Mouse (Mus musculus): Measurements from ENCODE around the gene Chrna5. TPM values are rescaled to one million over a fixed set of nuclear protein-coding genes. Genes with fewer than 3 reads are reported as not detected.

Chrna5 gene
- total and polyA plus RNA-seq, 2 experiments from 2014 or later: 2.0 to 2.6 TPM

DNA sequence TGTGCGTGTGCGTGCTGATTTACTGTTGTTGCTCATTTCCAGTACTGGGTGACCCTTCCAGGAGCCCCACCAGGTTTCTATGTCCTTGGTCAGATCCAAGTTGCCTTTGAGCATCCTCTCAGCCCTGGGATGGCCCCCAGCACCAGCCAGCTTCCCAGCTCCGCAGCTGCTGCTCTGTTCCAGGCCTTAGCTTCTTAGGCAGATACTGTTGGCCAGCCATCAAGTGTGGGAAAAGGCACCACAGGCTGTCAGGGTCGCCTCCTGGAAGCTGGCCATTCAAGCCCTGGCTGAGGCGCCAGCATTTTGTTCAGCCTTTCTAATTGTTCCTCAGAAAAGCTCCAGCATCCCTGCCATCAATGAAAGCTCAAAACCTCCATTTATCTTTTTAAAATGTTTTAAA is 59.3 kb downstream of the Chrna5 start:
- H3K4me2 ChIP-seq (ENCODE audit: low read depth): no peak overlapping the region
- no peak overlapping the region for H3K9ac ChIP-seq
- no peak overlapping the region for H3K27ac ChIP-seq (ENCODE audit: low read depth, low read length)
- no peaks in the 10 kb centered on the region for H3K36me3 ChIP-seq (ENCODE audit: insufficient read depth)
- H3K27me3 ChIP-seq (ENCODE audit: insufficient read depth, low read length): no peaks in the 10 kb centered on the region
- DNase-seq (peak; percentile 64), ATAC-seq (peak; percentile 70)
- H3K9me3 ChIP-seq (ENCODE audit: low read length): no peaks in the 10 kb centered on the region
- no peaks in the 10 kb centered on the region for H3K4me1 ChIP-seq (ENCODE audit: insufficient read depth)
- TF ChIP-seq CTCF (IDR thresholded peaks at IDR 0.05; ENCODE audit: low read depth): no peak
- H3K4me3 ChIP-seq (ENCODE audit: low read depth, low read length): no peak overlapping the region
- WGBS: 45% methylated on average over 5 of the region's 5 CpGs

DNA sequence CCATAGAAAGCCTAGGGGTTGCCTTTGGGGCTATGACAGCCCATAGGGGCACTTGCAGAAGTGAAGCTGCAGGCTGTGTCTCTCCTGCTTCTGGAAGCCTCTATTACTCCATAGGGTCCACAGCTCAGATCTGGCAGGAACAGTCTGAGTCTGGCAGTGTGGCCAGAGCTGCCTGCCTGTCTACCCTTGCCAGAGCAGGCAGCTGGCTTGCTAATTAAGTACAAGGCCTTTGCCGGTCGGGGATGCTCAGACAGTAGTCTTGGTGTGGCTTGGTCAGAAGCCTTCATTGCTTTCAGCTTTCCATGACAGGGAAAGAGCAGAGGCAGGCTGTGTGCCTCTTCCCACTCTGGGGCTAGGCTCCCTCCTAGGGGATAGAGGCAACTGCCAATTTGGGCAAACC is 60.7 kb downstream of the Chrna5 start:
- Histone ChIP-seq H3K9me3 (ENCODE audit: low read length) (no peaks in the 10 kb centered on the region), H3K4me2 (ENCODE audit: low read depth) (no peak overlapping the region), H3K27me3 (ENCODE audit: insufficient read depth, low read length) (no peaks in the 10 kb centered on the region), H3K27ac (ENCODE audit: low read depth, low read length) (no peak overlapping the region), H3K4me1 (ENCODE audit: insufficient read depth) (no peaks in the 10 kb centered on the region), H3K4me3 (ENCODE audit: low read depth, low read length) (no peak overlapping the region), H3K36me3 (ENCODE audit: insufficient read depth) (no peaks in the 10 kb centered on the region), H3K9ac (no peak overlapping the region)
- WGBS: 38% methylated on average over 2 of the region's 2 CpGs
- DNase-seq (peak; percentile 57), ATAC-seq (peak; percentile 69)
- TF ChIP-seq CTCF (IDR thresholded peaks at IDR 0.05; ENCODE audit: low read depth): no peak

DNA sequence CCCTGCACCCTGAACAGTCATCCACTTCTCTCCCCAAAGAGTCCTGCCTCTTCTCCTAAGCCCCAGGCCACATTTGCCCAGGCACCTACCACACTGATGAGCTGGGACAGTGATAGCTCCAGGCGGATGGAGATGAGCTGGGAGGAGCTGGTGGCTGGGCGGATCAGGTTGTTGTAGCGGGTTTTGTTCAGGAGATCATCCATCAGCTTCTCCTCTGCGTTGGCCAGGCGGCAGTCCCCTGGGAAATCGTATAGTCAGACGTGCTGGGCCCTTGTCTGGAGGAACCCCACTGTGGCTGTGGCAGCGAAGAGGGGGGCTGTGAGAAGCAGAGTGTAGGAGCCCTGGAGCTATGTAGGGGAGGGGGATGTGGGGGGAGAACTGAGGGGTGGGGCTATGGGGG is 63.0 kb downstream of the Chrna5 start:
- Histone ChIP-seq H3K27ac (ENCODE audit: low read depth, low read length) (no peak overlapping the region), H3K27me3 (ENCODE audit: insufficient read depth, low read length) (no peaks in the 10 kb centered on the region), H3K9ac (no peak overlapping the region), H3K4me2 (ENCODE audit: low read depth) (no peak overlapping the region), H3K36me3 (ENCODE audit: insufficient read depth) (no peaks in the 10 kb centered on the region), H3K9me3 (ENCODE audit: low read length) (no peaks in the 10 kb centered on the region), H3K4me1 (ENCODE audit: insufficient read depth) (no peaks in the 10 kb centered on the region; the same call in 1 of the 2 replicates), H3K4me3 (ENCODE audit: low read depth, low read length) (no peak overlapping the region)
- DNase-seq (no peak), ATAC-seq (no peak)
- WGBS: 16% methylated on average over 8 of the region's 8 CpGs
- no peak for TF ChIP-seq CTCF (IDR thresholded peaks at IDR 0.05; ENCODE audit: low read depth)

DNA sequence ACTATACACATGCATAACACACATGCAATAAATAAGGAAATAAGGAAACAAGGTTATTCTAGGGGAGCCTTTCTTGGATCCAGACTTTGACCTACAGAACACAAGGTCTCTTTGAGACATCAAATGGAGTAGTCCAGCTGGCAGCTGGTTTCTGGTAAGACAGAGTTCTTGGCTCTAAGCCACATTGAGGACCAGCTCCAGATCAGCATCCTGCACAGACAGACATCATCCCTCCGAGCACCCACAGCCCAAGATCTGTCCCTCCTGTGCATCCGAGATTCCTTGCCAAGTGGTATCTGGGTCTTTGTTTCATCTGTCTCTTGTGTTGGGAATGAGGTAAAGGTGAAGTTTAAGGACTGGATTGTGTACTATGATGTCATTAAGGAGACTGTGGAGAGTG is 64.3 kb downstream of the Chrna5 start:
- TF ChIP-seq CTCF (IDR thresholded peaks at IDR 0.05; ENCODE audit: low read depth): no peak
- no peak overlapping the region for H3K4me2 ChIP-seq (ENCODE audit: low read depth)
- no peak overlapping the region for H3K27ac ChIP-seq (ENCODE audit: low read depth, low read length)
- 62% methylated on average over 2 of the region's 2 CpGs for WGBS
- no peaks in the 10 kb centered on the region; the same call in 1 of the 2 replicates for H3K4me1 ChIP-seq (ENCODE audit: insufficient read depth)
- no peak overlapping the region for H3K9ac ChIP-seq
- DNase-seq (no peak), ATAC-seq (no peak)
- no peak overlapping the region for H3K4me3 ChIP-seq (ENCODE audit: low read depth, low read length)
- H3K27me3 ChIP-seq (ENCODE audit: insufficient read depth, low read length): no peaks in the 10 kb centered on the region
- H3K9me3 ChIP-seq (ENCODE audit: low read length): no peaks in the 10 kb centered on the region
- no peaks in the 10 kb centered on the region for H3K36me3 ChIP-seq (ENCODE audit: insufficient read depth)

DNA sequence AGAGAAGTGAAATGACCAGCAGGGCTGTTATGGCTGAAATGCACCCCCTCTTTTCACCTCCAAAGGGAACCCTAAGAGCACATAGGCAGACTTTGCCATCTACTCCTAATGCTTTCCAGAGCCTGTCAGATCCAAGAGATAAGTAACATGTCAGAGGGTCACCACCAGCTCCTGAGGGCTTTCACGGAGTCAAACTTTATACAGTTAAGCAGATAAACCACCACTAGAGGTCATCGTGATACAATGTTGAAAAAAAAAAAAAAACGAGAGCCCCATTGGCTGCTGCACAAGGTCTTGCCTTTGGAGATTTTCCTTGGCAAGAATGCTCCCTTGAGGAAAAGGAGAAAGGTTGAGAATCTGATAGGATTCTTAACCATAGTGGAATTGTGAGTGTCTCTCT is 66.1 kb downstream of the Chrna5 start:
- WGBS: under 1% methylated on average over 3 of the region's 3 CpGs
- Histone ChIP-seq H3K27ac (ENCODE audit: low read depth, low read length) (no peak overlapping the region), H3K9ac (no peak overlapping the region), H3K9me3 (ENCODE audit: low read length) (no peaks in the 10 kb centered on the region), H3K36me3 (ENCODE audit: insufficient read depth) (no peaks in the 10 kb centered on the region), H3K27me3 (ENCODE audit: insufficient read depth, low read length) (no peaks in the 10 kb centered on the region), H3K4me1 (ENCODE audit: insufficient read depth) (no peaks in the 10 kb centered on the region; the same call in 1 of the 2 replicates), H3K4me3 (ENCODE audit: low read depth, low read length) (no peak overlapping the region), H3K4me2 (ENCODE audit: low read depth) (no peak overlapping the region)
- no peak for ATAC-seq
- TF ChIP-seq CTCF (IDR thresholded peaks at IDR 0.05; ENCODE audit: low read depth): peak; percentile 49
- no peak for DNase-seq

DNA sequence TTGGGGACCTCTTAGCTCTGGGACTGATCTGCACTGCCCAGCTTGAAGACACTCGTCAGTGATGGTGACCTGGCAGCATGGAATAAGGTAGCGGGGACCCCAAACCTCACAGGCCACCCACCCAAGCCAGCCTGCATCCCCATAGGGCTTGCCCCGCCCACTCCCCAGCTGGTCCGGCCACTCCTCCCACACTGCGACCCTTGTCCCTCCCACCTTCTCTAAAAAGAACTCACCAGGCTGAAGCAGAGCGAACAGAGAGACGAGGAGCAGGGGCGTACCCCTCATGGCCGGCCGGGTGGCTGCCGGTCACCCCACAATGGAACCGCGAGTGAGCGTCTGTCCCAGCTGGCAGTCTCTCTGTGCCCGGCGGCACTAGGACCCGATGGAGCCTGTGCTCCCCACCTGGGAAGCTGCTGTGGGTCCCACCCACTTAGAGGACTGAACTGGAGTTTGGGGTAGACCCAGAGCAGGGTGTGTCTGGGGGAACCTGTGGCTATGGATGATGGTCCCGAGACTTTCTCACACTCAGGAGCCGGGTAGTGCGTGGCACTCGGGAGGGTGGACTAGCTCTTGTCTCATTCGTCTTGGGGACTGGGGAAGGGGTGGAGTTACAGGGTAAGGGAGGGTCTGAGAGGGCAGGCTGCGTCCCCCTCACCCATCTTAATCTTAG is 67.7 kb downstream of the Chrna5 start, which contains the start of gene Chrnb4:
Chrnb4 (minus strand) TSS at position 569 of the 670 bp plus-strand sequence.
- ATAC-seq (peak; percentile 32; the same call in 1 of the 2 replicates), DNase-seq (no peak)
- no peaks in the 10 kb centered on the region for H3K9me3 ChIP-seq (ENCODE audit: low read length)
- 1% methylated on average over 23 of the region's 23 CpGs for WGBS
- no peaks in the 10 kb centered on the region for H3K36me3 ChIP-seq (ENCODE audit: insufficient read depth)
- peak within 1 kb of the TSS; percentile 40 for H3K9ac ChIP-seq
- H3K4me3 ChIP-seq (ENCODE audit: low read depth, low read length): peak within 1 kb of the TSS; percentile 36
- H3K4me1 ChIP-seq (ENCODE audit: insufficient read depth): no peaks in the 10 kb centered on the region; the same call in 1 of the 2 replicates
- peak within 1 kb of the TSS; percentile 86 for H3K4me2 ChIP-seq (ENCODE audit: low read depth)
- no peaks in the 10 kb centered on the region for H3K27me3 ChIP-seq (ENCODE audit: insufficient read depth, low read length)
- no peak within 1 kb of the TSS for H3K27ac ChIP-seq (ENCODE audit: low read depth, low read length)
- no peak for TF ChIP-seq CTCF (IDR thresholded peaks at IDR 0.05; ENCODE audit: low read depth)

DNA sequence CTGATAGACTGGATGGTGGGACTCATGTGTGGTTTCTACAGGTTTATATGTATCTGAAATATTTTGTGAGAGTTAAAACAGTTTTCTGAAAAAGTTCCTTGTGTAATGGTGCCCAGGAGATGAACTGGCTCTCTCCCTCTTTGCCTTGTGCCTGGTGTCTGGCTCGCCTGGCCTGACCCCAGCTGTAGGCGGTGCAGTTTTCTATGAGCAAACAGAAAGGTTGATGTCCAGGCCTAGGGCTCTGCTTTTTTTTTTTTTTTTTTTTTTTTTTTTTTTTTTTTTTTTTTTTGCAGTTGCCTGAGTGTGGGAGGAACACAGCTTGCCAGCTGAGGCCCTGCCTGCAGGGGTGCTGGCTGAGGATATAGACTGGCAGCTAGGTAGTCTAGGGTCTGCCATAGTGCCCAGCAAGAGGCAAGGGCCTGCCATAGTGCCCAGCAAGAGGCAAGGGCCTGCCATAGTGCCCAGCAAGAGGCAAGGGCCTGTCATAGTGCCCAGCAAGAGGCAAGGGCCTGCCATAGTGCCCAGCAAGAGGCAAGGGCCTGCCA is 74.8 kb downstream of the Chrna5 start:
- no peak overlapping the region for H3K27ac ChIP-seq (ENCODE audit: low read depth, low read length)
- WGBS: 87% methylated on average over 2 of the region's 2 CpGs
- H3K9me3 ChIP-seq (ENCODE audit: low read length): no peaks in the 10 kb centered on the region
- no peak overlapping the region for H3K4me2 ChIP-seq (ENCODE audit: low read depth)
- no peak for TF ChIP-seq CTCF (IDR thresholded peaks at IDR 0.05; ENCODE audit: low read depth)
- no peaks in the 10 kb centered on the region for H3K4me1 ChIP-seq (ENCODE audit: insufficient read depth)
- no peak for ATAC-seq
- no peak overlapping the region for H3K9ac ChIP-seq
- no peak for DNase-seq
- H3K36me3 ChIP-seq (ENCODE audit: insufficient read depth): no peaks in the 10 kb centered on the region
- no peaks in the 10 kb centered on the region for H3K27me3 ChIP-seq (ENCODE audit: insufficient read depth, low read length)
- H3K4me3 ChIP-seq (ENCODE audit: low read depth, low read length): no peak overlapping the region

Other genes starting within 250 kb of the Chrna5 start
- 69.0 and 72.6 TPM in 2 replicates for gene Wdr61, start 246.4 kb upstream of the Chrna5 start, total RNA-seq (2014; rRNA removed)
- gene Wdr61, start 246.4 kb upstream of the Chrna5 start, polyA plus RNA-seq (2015; fragmentation: Nextera tagmentation; extraction: Ambion mirVana): 93.2 and 109 TPM in 2 replicates
- gene Crabp1, start 216.1 kb upstream of the Chrna5 start, total RNA-seq (2014; rRNA removed): 28.4 and 74.1 TPM in 2 replicates
- 106 and 110 TPM in 2 replicates for gene Crabp1, start 216.1 kb upstream of the Chrna5 start, polyA plus RNA-seq (2015; fragmentation: Nextera tagmentation; extraction: Ambion mirVana)
- 47.7 and 54.7 TPM in 2 replicates for gene Ireb2, start 117.1 kb upstream of the Chrna5 start, total RNA-seq (2014; rRNA removed)
- gene Ireb2, start 117.1 kb upstream of the Chrna5 start, polyA plus RNA-seq (2015; fragmentation: Nextera tagmentation; extraction: Ambion mirVana): 12.0 and 18.5 TPM in 2 replicates
- 0.92 and 1.3 TPM in 2 replicates for gene Hykk, start 63.6 kb upstream of the Chrna5 start, total RNA-seq (2014; rRNA removed)
- 0.54 and 1.2 TPM in 2 replicates for gene Hykk, start 63.6 kb upstream of the Chrna5 start, polyA plus RNA-seq (2015; fragmentation: Nextera tagmentation; extraction: Ambion mirVana)
- gene Psma4, start 30.1 kb upstream of the Chrna5 start, total RNA-seq (2014; rRNA removed): 424 and 505 TPM in 2 replicates
- 289 and 317 TPM in 2 replicates for gene Psma4, start 30.1 kb upstream of the Chrna5 start, polyA plus RNA-seq (2015; fragmentation: Nextera tagmentation; extraction: Ambion mirVana)
- not detected in 2 replicates for gene AY074887, start 29.9 kb upstream of the Chrna5 start, total RNA-seq (2014; rRNA removed)
- gene AY074887, start 29.9 kb upstream of the Chrna5 start, polyA plus RNA-seq (2015; fragmentation: Nextera tagmentation; extraction: Ambion mirVana): 0.52 and 0.76 TPM in 2 replicates
- gene Chrna3, start 45.7 kb downstream of the Chrna5 start, total RNA-seq (2014; rRNA removed): 2.2 and 3.0 TPM in 2 replicates
- 4.5 and 9.0 TPM in 2 replicates for gene Chrna3, start 45.7 kb downstream of the Chrna5 start, polyA plus RNA-seq (2015; fragmentation: Nextera tagmentation; extraction: Ambion mirVana)
- gene Chrnb4, start 67.9 kb downstream of the Chrna5 start, total RNA-seq (2014; rRNA removed): 0.15 and 0.38 TPM in 2 replicates
- gene Chrnb4, start 67.9 kb downstream of the Chrna5 start, polyA plus RNA-seq (2015; fragmentation: Nextera tagmentation; extraction: Ambion mirVana): 0.57 and 1.0 TPM in 2 replicates
- gene Ube2q2, start 168.0 kb downstream of the Chrna5 start, total RNA-seq (2014; rRNA removed): 32.6 and 34.1 TPM in 2 replicates
- gene Ube2q2, start 168.0 kb downstream of the Chrna5 start, polyA plus RNA-seq (2015; fragmentation: Nextera tagmentation; extraction: Ambion mirVana): 24.9 and 32.3 TPM in 2 replicates
- 69.6 and 73.6 TPM in 2 replicates for gene Fbxo22, start 228.0 kb downstream of the Chrna5 start, total RNA-seq (2014; rRNA removed)
- gene Fbxo22, start 228.0 kb downstream of the Chrna5 start, polyA plus RNA-seq (2015; fragmentation: Nextera tagmentation; extraction: Ambion mirVana): 55.6 and 79.0 TPM in 2 replicates